Mouse (Mus musculus) megakaryocyte, embryonic 14.5 days (primary cell): Measurements from ENCODE around the gene Hnrnpab.

ENCODE experiments used
- FLI1 ChIP-seq: IDR thresholded peaks from 2 replicates; pipeline ENCODE4 v1.6.1; 2012; ENCODE audit warnings: low read length, inconsistent platforms, mixed read lengths
- GATA1 ChIP-seq: IDR thresholded peaks from 3 replicates; pipeline ENCODE4 v1.6.1; 2012; ENCODE audit warnings: mixed read lengths, low read length, inconsistent platforms, borderline replicate concordance

DNA sequence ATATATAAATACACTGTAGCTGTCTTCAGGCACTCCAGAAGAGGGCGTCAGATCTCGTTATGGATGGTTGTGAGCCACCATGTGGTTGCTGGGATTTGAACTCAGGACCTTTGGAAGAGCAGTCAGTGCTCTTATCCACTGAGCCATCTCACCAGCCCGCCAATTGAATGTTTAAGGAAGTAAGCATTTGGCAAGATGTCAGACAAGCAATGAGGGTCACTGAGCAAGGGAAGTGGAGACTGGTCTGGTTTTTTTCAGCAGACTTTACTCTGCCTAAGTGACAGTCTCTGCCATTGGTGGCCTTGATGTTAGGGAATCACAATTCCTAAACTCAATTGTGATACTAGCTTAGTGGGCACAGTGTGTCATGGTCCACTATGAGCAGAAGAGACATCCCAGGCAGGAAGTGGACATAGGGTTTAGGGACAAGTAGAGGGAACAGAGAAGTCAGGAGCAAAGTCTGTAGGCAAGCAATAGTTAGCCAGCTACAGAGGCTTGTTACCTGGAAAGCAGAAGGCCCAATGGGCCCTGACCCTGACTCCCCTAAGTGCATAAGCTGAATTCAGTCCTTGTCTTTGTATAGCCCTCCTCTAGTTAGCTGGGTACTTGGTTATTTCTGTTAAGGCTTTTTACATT is 11.8 kb downstream of the Hnrnpab start:
- no peak for TF ChIP-seq GATA1
- TF ChIP-seq FLI1, result no peak
